Mouse (Mus musculus): ENCODE data around the gene Auh.
A peak's percentile ranks its signal among the peaks of the same experiment; 100 is the strongest.

Auh gene

DNA sequence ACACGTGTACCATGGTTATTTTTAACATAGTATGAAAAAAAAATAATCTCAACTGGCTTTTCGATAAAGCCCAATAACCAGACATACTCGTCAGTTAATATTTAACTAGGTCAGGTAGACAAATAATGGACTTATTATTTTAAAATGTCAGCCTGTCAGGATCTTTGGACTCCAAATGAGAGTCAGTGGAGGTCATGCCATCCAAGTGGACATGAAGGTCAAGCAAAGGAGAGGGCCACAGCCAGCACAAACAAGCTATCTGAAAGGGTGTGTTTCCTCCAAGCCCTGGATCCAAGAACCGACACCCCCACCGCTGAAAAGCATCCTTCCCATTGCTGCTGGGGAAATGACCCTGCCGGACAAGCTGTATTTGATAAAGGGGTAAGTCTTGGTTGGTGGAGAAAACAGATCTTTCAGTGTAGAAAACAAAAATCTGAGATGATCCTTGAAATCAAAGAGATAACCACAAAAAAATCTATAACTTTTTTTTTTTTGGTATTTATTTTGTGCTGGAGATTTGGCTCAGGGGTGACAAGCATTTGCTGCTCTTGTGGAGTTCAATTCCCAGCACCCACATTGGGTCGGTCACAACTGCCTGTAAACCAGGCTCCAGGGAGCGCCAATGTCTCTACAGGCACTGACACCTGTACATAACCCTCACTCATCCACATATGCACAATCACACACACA is 96.9 kb downstream of the Auh start:
- DNase-seq: no peak

DNA sequence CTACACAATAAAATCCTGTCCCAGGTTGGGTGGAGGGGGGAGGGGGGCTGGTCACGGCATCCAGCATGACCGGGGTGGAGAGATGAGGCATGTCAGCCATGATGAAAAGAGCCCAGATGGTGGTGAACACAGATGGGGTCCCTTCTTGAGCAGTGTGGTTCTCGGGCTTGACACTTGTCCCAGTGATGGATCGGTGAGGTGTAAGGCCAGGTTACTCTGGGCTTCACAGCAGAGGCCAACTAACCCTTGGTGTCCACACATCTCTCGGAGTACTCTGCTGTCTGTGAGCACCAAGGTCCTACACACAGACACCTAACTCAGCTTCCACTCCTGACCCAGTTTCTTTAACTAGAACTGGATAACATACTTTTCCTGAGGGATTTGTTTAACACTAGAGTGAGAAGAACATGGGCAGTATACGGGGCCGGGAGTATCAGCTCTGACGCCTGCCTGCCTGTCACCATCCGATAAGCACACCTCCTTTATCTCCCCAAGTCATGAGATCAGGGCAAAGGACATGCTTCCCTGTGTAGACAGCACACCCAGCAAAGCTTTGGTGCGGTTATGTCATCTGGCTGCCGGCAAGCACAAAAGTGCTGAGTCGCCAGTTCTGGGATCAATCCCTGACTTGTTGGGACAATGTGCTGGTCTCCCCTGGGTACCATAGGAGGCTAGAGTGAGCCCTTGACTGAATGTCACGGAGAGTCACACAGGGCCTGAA is 98.3 kb downstream of the Auh start:
- no peak for DNase-seq

DNA sequence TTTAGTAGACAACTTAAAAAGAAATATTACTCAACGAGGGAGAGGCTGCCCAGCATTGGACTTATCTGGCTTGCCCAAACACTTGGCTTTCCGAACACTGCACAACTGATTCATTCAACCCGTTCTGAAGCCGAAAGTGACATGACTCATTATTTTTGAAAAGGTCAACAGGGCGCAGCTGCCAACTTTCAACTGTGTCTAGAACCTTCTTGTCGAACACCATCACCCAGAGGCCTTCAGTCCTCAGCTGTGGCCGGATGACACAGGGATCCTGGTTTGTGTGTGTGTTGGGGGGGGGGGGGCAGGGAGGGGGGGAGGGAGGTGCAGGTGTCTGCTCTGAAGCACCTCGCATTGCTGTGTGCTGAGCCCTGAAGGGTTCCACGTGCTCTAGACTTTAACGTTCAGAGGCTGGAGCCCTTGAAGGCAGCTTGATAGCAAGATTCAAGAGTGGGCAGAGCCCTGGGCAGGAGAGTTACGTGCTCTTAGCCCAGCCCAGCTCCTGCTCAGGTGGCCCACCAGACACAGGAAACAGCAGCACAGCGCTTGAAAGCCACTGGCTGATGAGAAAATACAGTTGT is 100.4 kb downstream of the Auh start:
- no peak for DNase-seq

DNA sequence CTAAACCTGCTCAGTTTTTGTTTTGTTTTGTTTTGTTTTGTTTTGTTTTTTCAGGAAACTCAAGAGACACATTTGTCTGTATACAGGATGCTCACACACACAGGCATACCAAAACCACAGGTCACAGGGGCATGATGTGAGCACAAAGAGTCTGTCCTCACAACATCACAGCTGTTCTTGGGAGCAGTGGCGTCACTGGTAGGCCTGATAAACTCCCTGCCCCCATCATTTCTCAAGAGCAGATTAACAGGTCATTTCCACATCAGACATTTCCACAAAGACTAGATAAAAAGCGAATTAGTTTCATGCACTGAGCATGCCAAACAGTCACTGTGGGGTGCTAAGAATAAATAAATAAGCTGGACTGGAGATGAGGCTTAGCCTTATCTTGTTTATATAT is 101.3 kb downstream of the Auh start:
- no peak for DNase-seq

DNA sequence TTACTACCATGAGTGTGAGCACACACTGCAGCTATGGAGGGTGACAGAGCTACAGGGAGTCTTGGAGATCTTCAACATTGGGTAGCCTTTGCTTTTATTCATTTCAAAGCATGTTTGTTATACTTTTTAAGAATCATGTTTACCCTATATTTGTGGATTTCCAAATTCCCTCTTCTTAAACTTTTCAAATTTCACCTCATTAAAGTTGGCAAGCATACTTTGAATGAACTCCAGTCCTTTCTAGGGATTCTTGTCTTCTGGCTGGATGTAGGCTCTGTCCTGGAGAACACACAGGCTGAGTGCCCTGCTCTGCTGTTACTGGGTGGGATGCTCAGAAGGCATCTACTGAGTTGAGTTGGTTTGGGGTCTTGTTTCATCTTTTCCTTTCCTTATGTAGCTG is 102.8 kb downstream of the Auh start:
- no peak for DNase-seq

DNA sequence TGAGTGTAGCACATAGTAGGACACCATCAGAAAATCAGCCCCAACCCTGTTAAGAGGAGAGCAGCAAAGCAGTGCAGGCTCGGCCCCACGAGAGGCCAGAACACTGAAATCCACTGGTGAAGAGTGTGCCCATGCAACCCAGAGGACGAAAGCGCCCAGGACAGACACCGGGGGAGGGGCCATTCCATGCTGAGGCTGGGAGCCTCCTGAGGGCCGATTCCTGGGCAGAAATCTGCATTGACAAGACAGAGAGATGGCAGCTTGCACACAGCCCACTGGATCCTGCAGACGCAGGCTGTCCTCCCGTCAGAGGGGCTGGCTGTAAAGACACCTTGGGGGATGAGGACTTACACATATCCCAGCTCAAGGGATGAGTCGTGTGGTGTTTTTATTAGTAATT is 104.7 kb downstream of the Auh start:
- peak in 1 of 2 experiments; percentile 14 for DNase-seq

- DNase-seq: peak; percentile 76 to 90
These were observed 107.0 kb downstream of the Auh start for GRCm38 (mm10) chr13:52822165-52823149.

DNA sequence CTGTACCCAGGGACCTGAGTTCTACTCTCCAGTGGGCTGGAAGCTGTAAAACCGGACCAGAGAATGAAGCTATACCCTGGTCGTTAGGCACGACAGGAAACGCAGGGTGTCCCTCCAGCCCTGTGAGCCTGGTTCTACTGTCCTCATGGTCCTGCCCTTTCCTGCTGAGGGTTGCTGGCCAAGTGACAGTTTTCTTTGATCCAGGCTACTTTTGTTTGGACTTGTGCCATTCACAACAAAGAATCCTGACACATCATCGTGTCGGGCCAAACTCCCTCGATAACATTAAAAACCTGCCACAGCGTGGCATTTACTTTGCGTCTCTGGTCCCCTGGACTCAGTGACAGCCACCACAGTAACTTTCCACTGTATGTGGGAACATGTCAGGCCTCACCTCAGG is 107.9 kb downstream of the Auh start:
- peak; percentile 70 to 81 for DNase-seq

GRCm38 (mm10) chr13:52819901-52820300 is 109.6 kb downstream of the Auh start:
- no peak for DNase-seq

- DNase-seq: peak; percentile 58 to 74
These were observed 110.7 kb downstream of the Auh start for GRCm38 (mm10) chr13:52818760-52819159.

- DNase-seq: peak; percentile 42 to 59
These were observed 111.4 kb downstream of the Auh start for GRCm38 (mm10) chr13:52817991-52818491.

DNA sequence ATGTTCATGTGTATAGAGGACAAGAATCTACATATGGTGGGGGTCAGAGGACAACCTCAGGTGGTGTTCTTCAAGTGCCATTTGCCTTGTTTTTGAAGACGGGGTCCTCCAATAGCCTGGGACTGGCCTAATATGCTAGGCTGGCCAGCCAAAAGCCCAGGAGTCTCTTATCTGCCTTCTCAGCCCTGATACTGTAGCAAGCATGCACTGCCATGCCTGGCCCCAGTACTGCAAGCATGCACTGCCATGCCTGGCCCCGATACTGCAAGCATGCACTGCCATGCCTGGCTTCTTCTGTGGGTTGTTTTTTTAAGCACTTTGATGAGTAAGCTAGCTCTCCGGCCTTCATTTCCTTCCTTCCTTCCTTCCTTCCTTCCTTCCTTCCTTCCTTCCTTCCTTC is 115.7 kb downstream of the Auh start:
- no peak for DNase-seq

DNA sequence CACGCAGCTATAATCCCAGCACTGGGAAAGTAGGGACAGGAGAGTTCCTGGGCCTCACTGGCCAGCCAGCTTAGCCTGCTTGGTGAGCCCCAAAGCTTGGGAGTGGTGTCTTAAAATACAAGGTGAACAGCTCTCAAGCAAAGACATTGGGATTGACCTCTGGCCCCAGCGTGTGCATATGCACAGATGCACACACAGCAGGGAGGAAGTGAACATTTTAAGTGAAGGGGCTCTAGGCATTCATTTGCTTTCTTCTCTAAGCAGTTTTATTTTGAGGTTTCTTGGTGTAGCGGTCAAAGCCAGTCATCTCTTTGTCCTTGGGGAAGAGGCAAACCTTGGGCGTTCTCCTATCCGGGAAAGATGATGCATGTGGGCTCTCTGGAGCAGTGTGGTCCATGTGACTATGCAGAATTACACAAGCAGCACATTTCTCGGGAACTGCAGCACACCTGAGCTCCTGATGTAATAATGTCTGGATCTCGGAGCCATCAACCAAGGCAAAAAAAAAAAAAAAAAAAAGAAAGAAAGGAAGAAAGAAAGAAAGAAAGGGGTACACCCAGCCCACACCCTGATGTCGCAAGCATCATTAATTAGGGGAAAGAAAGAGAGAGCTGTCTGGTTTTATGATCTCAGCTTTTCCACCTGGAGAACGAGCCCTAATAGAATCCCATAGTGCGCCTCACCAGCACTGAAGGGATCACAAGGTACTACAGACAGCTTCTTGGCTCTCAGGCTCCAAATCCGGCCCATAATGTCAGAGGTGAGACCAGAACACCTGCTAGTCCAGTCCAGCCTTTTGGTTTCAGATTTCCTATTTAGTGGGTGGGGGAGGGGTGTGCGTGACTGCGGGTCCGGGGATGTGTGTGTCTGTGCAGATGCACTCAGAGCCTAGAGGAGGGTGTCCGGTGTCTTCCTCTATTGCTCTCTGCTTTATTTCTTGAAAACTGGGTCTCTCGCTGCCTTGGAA is 116.6 kb downstream of the Auh start:
- no peak for DNase-seq

GRCm38 (mm10) chr13:52807722-52808121 is 121.8 kb downstream of the Auh start:
- DNase-seq: no peak

DNA sequence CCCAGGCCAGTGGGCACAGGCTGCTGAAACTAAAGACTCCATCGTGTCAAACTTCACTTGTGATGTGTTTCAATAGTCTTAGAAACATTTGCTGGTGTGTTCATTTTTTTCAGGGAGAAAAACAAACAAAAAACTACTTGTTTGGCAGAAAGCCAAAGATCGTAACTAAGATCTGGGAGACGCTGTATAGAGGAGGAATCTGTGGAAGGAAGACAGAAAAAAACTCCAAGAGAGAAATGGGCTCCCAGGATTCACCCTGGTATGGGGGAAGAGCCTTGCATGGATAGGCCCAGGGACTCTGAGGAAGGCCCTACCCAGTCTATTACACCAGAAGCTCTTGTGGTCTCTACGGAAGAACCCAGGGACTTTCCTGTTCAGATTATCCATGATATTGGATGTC is 123.5 kb downstream of the Auh start:
- no peak for DNase-seq

GRCm38 (mm10) chr13:52805581-52805980 is 123.9 kb downstream of the Auh start:
- no peak for DNase-seq

DNA sequence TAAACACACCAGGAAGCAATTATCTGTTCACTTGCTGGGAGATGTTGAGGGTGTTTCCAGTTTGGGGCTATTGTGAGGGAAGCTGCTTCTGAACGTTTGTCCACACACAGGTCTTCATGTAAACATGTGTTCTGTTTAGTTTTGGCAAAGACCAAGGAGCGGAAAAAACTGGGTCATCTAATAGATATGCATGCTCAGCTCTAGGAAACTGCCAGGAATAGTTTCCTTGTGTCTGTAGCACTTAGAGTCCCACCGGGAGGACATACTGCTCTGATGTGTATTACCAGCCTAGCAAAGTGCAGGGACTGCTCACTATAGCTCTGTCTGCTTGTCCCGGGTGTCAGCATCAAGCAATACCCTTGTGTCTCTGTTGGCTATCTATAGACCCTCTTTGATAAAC is 127.0 kb downstream of the Auh start:
- no peak for DNase-seq

DNA sequence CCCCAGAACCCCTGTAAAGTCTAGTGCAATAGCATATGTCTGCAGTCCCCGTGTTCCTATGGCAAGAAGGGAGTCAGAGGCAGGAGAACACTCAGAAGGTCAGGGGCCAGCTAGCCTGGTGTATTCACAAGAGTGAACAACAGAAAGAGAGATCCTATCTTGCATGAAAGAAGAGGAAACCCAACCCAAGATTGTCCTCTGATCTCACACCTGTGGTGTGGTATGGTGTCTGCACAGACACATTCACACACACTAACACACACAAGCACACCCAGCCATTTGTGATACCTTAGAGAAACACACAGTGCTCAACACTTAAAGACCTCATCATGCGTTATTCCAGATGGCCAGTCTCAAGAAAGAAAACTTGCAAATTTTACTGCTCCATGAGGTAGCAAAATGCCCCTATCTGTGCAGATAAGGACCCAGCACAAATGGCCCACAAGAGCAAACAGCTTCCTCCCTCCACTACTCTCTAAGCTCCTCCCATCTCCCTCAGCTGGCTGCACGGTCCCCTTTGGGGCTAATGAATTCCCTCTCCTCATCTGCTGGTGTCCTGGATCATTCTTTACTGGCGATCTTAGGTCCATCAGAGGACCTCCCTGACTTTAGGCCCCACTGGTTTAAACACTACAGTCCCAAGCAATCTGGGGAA is 128.7 kb downstream of the Auh start:
- DNase-seq: no peak

DNA sequence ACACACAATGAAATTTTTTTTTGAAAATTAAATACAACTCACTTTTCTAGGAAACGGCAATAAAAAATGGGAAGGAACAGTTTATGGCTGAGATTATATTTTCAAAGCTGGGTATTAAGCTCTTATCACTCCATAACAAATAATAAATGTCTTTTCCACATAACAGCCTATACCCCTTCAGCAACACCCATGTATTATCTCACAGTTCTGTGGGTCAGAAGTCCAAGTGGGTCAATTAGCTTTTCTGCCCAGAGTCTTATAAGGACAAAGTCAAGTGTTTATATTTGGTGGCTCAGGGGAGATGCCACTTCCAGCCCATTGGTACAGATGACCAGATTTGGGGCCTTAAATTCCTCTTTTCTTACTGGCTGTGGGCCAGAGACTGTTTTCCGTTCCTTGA is 129.4 kb downstream of the Auh start:
- DNase-seq: no peak

DNA sequence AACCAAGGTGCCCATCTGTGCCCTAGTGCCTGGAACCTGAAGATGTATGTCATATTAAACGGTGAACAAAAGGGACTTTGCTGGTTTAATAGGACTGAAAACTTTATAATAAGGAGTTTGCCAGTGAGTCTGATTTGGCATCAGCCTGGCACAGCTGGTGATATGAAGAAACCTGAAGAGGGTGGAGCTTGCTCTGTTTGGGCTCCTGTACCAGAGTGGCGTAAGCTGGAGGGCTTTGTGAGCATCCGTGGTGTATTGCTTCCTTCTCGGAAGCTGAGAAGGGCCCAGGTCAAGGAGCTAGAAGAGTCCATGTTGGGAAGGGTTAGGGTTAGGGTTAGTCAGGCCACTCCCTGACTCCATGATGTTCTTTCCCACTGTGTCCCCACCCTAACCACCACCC is 135.2 kb downstream of the Auh start:
- no peak for DNase-seq

DNA sequence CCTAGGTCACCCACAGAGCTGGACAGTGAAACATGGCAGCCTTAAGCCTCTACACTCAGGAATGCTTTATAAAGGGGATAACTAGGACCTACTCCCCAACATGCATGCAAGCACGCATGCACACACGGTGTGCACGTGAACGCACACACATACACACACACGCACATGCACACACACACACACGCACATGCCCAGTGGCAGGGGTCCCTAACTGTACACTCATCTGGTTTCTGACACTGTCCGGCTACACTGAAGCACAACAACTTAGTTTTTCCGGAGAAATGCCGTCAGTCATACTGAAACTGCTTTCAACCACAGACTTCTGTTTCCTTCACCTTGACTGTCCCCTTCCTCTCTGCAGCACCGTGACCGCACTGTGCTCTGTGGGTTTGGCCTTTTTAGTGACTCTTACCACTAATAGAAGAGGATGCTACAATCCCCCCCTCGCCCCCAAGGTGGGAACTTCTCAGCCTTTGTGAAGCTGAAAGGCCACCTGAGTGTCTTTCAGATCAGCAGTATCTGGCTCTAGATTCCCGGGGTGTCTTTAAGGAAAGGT is 136.0 kb downstream of the Auh start:
- no peak for DNase-seq
